In genomic region chr5:77816759-77817280, GRCm38 (mm10) we compare ENCODE assay signal across 20 mouse cellular contexts.
DNase-seq lines count a peak whose midpoint lies in the region; ATAC-seq and TF ChIP-seq lines count a peak whose summit lies in the region.
"Had no signal": no experiment of that assay in that cellular context is flagged by ENCODE, and none has a peak within 500 bp of the region (broad histone marks: within the 10 kb centered on the region; RNA-seq: fewer than 3 reads in every experiment).

No protein-coding gene starts in this region.

- H3K4me3 ChIP-seq in forebrain, embryonic 12.5 days (replicated peaks) = no peak overlapping the region
- no peak overlapping the region for H3K4me3 ChIP-seq in forebrain, postnatal 0 days (ENCODE audit: low read depth, low read length)
- H3K4me3 ChIP-seq in forebrain, embryonic 14.5 days (ENCODE audit: low read depth, low read length) = no peak overlapping the region
- H3K4me3 ChIP-seq in midbrain, embryonic 15.5 days = no peak overlapping the region
- no peak overlapping the region for H3K4me3 ChIP-seq in lung, adult 2 months (replicated peaks; ENCODE audit: extremely low read depth, low read depth, low read length)
- H3K4me3 ChIP-seq in hindbrain, embryonic 12.5 days = no peak overlapping the region
- H3K4me3 ChIP-seq: embryonic facial prominence, embryonic 12.5 days; heart, embryonic 10.5 days; limb, embryonic 15.5 days; neural tube, embryonic 12.5 days had no signal

- ATAC-seq in forebrain, embryonic 12.5 days (ENCODE audit: low FRiP score) = peak; percentile 61; the same call in 1 of the 2 replicates
- no peak for ATAC-seq in forebrain, postnatal 0 days
- peak; percentile 61; the same call in 1 of the 2 replicates for ATAC-seq in forebrain, embryonic 14.5 days
- ATAC-seq in midbrain, embryonic 15.5 days (replicated peaks) = peak; percentile 54; the same call in 1 of the 2 replicates
- ATAC-seq in erythroblast, adult 5-6 weeks (replicated peaks; ENCODE audit: low FRiP score, poor library complexity, severe bottlenecking) = no peak
- ATAC-seq in hindbrain, embryonic 12.5 days (ENCODE audit: low FRiP score) = no peak
- ATAC-seq: inflammation-experienced regulatory T-cells, adult 6 months had no signal

- no peak overlapping the region for H3K27ac ChIP-seq in forebrain, embryonic 12.5 days
- no peak overlapping the region for H3K27ac ChIP-seq in forebrain, postnatal 0 days (ENCODE audit: low read depth, low read length)
- H3K27ac ChIP-seq in forebrain, embryonic 14.5 days (ENCODE audit: low read depth, low read length) = no peak overlapping the region
- H3K27ac ChIP-seq in midbrain, embryonic 15.5 days = no peak overlapping the region
- H3K27ac ChIP-seq in hindbrain, embryonic 12.5 days = no peak overlapping the region
- H3K27ac ChIP-seq: embryonic facial prominence, embryonic 12.5 days; heart, embryonic 10.5 days; limb, embryonic 15.5 days; neural tube, embryonic 12.5 days had no signal

- TF ChIP-seq CTCF in forebrain, postnatal 0 days (IDR thresholded peaks at IDR 0.05; ENCODE audit: low read depth) = no peak
- TF ChIP-seq CTCF in lung, adult 2 months (IDR thresholded peaks at IDR 0.05; ENCODE audit: insufficient read depth, low read length) = no peak

- no peaks in the 10 kb centered on the region for H3K36me3 ChIP-seq in forebrain, embryonic 12.5 days (replicated peaks)
- no peaks in the 10 kb centered on the region for H3K36me3 ChIP-seq in forebrain, postnatal 0 days (ENCODE audit: insufficient read depth)
- H3K36me3 ChIP-seq in forebrain, embryonic 14.5 days (ENCODE audit: control insufficient read depth, insufficient read depth, low read length) = no peaks in the 10 kb centered on the region
- H3K36me3 ChIP-seq in midbrain, embryonic 15.5 days (replicated peaks) = no peaks in the 10 kb centered on the region
- no peaks in the 10 kb centered on the region for H3K36me3 ChIP-seq in hindbrain, embryonic 12.5 days
- H3K36me3 ChIP-seq: embryonic facial prominence, embryonic 12.5 days; heart, embryonic 10.5 days; limb, embryonic 15.5 days; neural tube, embryonic 12.5 days had no signal

- DNase-seq in forebrain, postnatal 0 days = no peak
- DNase-seq in ZHBTc4 (ENCODE audit: low read depth, low spot score) = peak; percentile 6
- DNase-seq in forebrain, embryonic 14.5 days (ENCODE audit: low spot score) = peak; percentile 48
- DNase-seq in lung, adult 2 months = no peak
- DNase-seq: adrenal gland, postnatal 36 days; cerebellum, adult 18-20 months; cerebellum, postnatal 25 days; kidney, postnatal 14 days; lung, postnatal 10 days; right cerebral cortex, adult 18-20 months had no signal

- no peaks in the 10 kb centered on the region for H3K4me1 ChIP-seq in forebrain, embryonic 12.5 days
- H3K4me1 ChIP-seq in forebrain, postnatal 0 days (ENCODE audit: insufficient read depth) = no peaks in the 10 kb centered on the region
- H3K4me1 ChIP-seq in forebrain, embryonic 14.5 days (ENCODE audit: control insufficient read depth, insufficient read depth, low read length) = no peaks in the 10 kb centered on the region
- 0 out of 2 replicates have a peak, but pooled peaks cover 3% of the 10 kb centered on the region for H3K4me1 ChIP-seq in midbrain, embryonic 15.5 days
- no peaks in the 10 kb centered on the region for H3K4me1 ChIP-seq in lung, adult 2 months (ENCODE audit: control insufficient read depth, insufficient read depth, low read length)
- H3K4me1 ChIP-seq in hindbrain, embryonic 12.5 days = no peaks in the 10 kb centered on the region
- H3K4me1 ChIP-seq: embryonic facial prominence, embryonic 12.5 days; heart, embryonic 10.5 days; limb, embryonic 15.5 days; neural tube, embryonic 12.5 days had no signal

- TF ChIP-seq POLR2A in lung, adult 2 months (IDR thresholded peaks at IDR 0.05; ENCODE audit: borderline replicate concordance, extremely low read depth, low read depth, low read length) = no peak

- WGBS in forebrain, embryonic 12.5 days = 34% methylated on average over 7 of the region's 7 CpGs
- WGBS in forebrain, postnatal 0 days = 36% methylated on average over 7 of the region's 7 CpGs
- WGBS in forebrain, embryonic 14.5 days = 33% methylated on average over 7 of the region's 7 CpGs
- WGBS in midbrain, embryonic 15.5 days = 32% methylated on average over 7 of the region's 7 CpGs
- WGBS in lung, adult 2 months = 64% methylated on average over 7 of the region's 7 CpGs
- WGBS in hindbrain, embryonic 12.5 days = 62% methylated on average over 7 of the region's 7 CpGs

- H3K4me2 ChIP-seq in forebrain, embryonic 12.5 days = no peak overlapping the region
- H3K4me2 ChIP-seq in forebrain, postnatal 0 days (ENCODE audit: low read depth) = no peak overlapping the region
- H3K4me2 ChIP-seq in forebrain, embryonic 14.5 days (ENCODE audit: low read length) = no peak overlapping the region
- H3K4me2 ChIP-seq in midbrain, embryonic 15.5 days = no peak overlapping the region
- H3K4me2 ChIP-seq in hindbrain, embryonic 12.5 days (replicated peaks) = no peak overlapping the region
- H3K4me2 ChIP-seq: embryonic facial prominence, embryonic 12.5 days; limb, embryonic 15.5 days; neural tube, embryonic 12.5 days had no signal

- no peaks in the 10 kb centered on the region for H3K9me3 ChIP-seq in forebrain, embryonic 12.5 days
- H3K9me3 ChIP-seq in forebrain, postnatal 0 days (ENCODE audit: low read length) = no peaks in the 10 kb centered on the region
- H3K9me3 ChIP-seq in forebrain, embryonic 14.5 days (replicated peaks; ENCODE audit: control insufficient read depth, low read length) = no peaks in the 10 kb centered on the region
- H3K9me3 ChIP-seq in midbrain, embryonic 15.5 days = no peaks in the 10 kb centered on the region
- no peaks in the 10 kb centered on the region for H3K9me3 ChIP-seq in hindbrain, embryonic 12.5 days (replicated peaks)
- H3K9me3 ChIP-seq: embryonic facial prominence, embryonic 12.5 days; heart, embryonic 10.5 days; limb, embryonic 15.5 days; neural tube, embryonic 12.5 days had no signal

- no peaks in the 10 kb centered on the region for H3K27me3 ChIP-seq in forebrain, embryonic 12.5 days
- no peaks in the 10 kb centered on the region for H3K27me3 ChIP-seq in forebrain, postnatal 0 days (ENCODE audit: insufficient read depth, low read length)
- H3K27me3 ChIP-seq in forebrain, embryonic 14.5 days (replicated peaks; ENCODE audit: control insufficient read depth, insufficient read depth, low read length) = no peaks in the 10 kb centered on the region
- H3K27me3 ChIP-seq in midbrain, embryonic 15.5 days (replicated peaks) = no peaks in the 10 kb centered on the region
- no peaks in the 10 kb centered on the region for H3K27me3 ChIP-seq in hindbrain, embryonic 12.5 days
- H3K27me3 ChIP-seq: CH12.LX; embryonic facial prominence, embryonic 12.5 days; limb, embryonic 15.5 days; neural tube, embryonic 12.5 days had no signal

- no peak overlapping the region for H3K9ac ChIP-seq in forebrain, embryonic 12.5 days
- no peak overlapping the region for H3K9ac ChIP-seq in forebrain, postnatal 0 days
- H3K9ac ChIP-seq in forebrain, embryonic 14.5 days (ENCODE audit: low read length) = no peak overlapping the region
- no peak overlapping the region for H3K9ac ChIP-seq in midbrain, embryonic 15.5 days
- H3K9ac ChIP-seq in hindbrain, embryonic 12.5 days = no peak overlapping the region
- H3K9ac ChIP-seq: embryonic facial prominence, embryonic 12.5 days; limb, embryonic 15.5 days; neural tube, embryonic 12.5 days had no signal

Comparison
In these comparisons a context has a peak if more than half of its experiments do, and no peak if none do; other contexts are left out.
1. ATAC-seq: peak in forebrain, embryonic 12.5 days (single experiment), forebrain, embryonic 14.5 days (single experiment) and midbrain, embryonic 15.5 days (single experiment); none in forebrain, postnatal 0 days (single experiment), erythroblast, adult 5-6 weeks (single experiment) and hindbrain, embryonic 12.5 days (single experiment).
2. DNase-seq: peak in ZHBTc4 (single experiment) and forebrain, embryonic 14.5 days (single experiment); none in forebrain, postnatal 0 days (single experiment) and lung, adult 2 months (single experiment).